In the genomic region with DNA sequence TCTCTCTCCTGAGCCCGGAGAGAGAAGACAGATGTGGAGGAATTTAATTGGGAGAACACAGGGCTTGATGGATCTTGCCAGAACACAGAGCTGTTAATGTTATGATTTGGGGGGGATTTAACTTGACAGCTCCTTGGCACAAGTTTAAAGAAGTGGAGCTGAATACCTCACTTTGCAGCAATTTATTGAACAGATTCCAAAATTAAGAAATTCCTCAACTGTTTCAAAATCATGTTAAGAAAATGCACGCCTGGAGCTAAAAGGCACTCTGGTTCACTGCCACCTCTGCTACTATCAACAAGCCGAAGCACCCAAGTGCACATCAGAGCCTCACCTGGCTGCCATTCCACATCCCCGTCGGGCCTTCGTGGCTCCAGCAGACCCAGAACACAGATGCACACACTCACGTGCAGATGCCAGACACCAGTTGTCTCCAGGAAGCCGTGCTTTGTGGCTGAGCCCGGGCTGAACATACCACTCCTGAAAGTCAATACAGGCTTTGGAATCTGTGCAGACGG, we compare ENCODE assay signal across 17 mouse cellular contexts. TPM values are rescaled to one million over a fixed set of nuclear protein-coding genes. Genes with fewer than 3 reads are reported as not detected.
A peak's percentile ranks its signal among the peaks of the same experiment; 100 is the strongest.
DNase-seq lines count a peak whose midpoint lies in the region; ATAC-seq lines count a peak whose summit lies in the region.
"Had no signal": no experiment of that assay in that cellular context is flagged by ENCODE, and none has a peak within 500 bp of the region (broad histone marks: within the 10 kb centered on the region; RNA-seq: fewer than 3 reads in every experiment).

No protein-coding gene starts in this region.

- H3K4me1 ChIP-seq in forebrain, embryonic 14.5 days (ENCODE audit: control insufficient read depth, insufficient read depth, low read length): no peaks in the 10 kb centered on the region
- H3K4me1 ChIP-seq in forebrain, embryonic 12.5 days: no peaks in the 10 kb centered on the region
- H3K4me1 ChIP-seq in lung, embryonic 15.5 days: peaks cover 14% of the 10 kb centered on the region; the same call in 1 of the 2 replicates
- H3K4me1 ChIP-seq in limb, embryonic 15.5 days: peaks cover 27% of the 10 kb centered on the region
- H3K4me1 ChIP-seq: hindbrain, embryonic 13.5 days; neural tube, embryonic 12.5 days had no signal

- peak; percentile 29; the same call in 1 of the 2 replicates for ATAC-seq in forebrain, embryonic 14.5 days
- ATAC-seq in forebrain, embryonic 12.5 days (ENCODE audit: low FRiP score): no peak
- 0 out of 2 replicates have a peak, but pooled peaks have one; percentile 12 for ATAC-seq in lung, embryonic 15.5 days (ENCODE audit: borderline replicate concordance, extremely low read depth, low FRiP score, low TSS enrichment)
- ATAC-seq in limb, embryonic 15.5 days (ENCODE audit: insufficient number of reproducible peaks, low FRiP score, low TSS enrichment, low read depth): peak; percentile 62; the same call in 1 of the 2 replicates
- ATAC-seq: midbrain, embryonic 16.5 days had no signal

- 73% methylated on average over 10 of the region's 10 CpGs for WGBS in forebrain, embryonic 14.5 days
- 79% methylated on average over 10 of the region's 10 CpGs for WGBS in forebrain, embryonic 12.5 days
- 42% methylated on average over 10 of the region's 10 CpGs for WGBS in lung, embryonic 15.5 days
- WGBS in limb, embryonic 15.5 days: 13% methylated on average over 10 of the region's 10 CpGs

- DNase-seq in forebrain, embryonic 14.5 days (ENCODE audit: low spot score): peak; percentile 71
- DNase-seq in lung, postnatal 14 days: no peak
- DNase-seq in cerebellum, adult 18-20 months: no peak
- DNase-seq in cerebellum, adult 11 months: no peak
- no peak for DNase-seq in adrenal gland, postnatal 36 days
- DNase-seq: kidney, adult 8-10 months; liver; retina, postnatal 1 day; spleen, adult 18-20 months had no signal

- H3K9ac ChIP-seq in forebrain, embryonic 14.5 days (ENCODE audit: low read length): no peak overlapping the region
- H3K9ac ChIP-seq in forebrain, embryonic 12.5 days: no peak overlapping the region
- no peak overlapping the region for H3K9ac ChIP-seq in lung, embryonic 15.5 days
- H3K9ac ChIP-seq in limb, embryonic 15.5 days: no peak overlapping the region
- H3K9ac ChIP-seq: hindbrain, embryonic 13.5 days; neural tube, embryonic 12.5 days had no signal

- no peaks in the 10 kb centered on the region for H3K9me3 ChIP-seq in forebrain, embryonic 14.5 days (replicated peaks; ENCODE audit: control insufficient read depth, low read length)
- no peaks in the 10 kb centered on the region for H3K9me3 ChIP-seq in forebrain, embryonic 12.5 days
- no peaks in the 10 kb centered on the region for H3K9me3 ChIP-seq in lung, embryonic 15.5 days
- H3K9me3 ChIP-seq in limb, embryonic 15.5 days: no peaks in the 10 kb centered on the region
- H3K9me3 ChIP-seq: G1E; hindbrain, embryonic 13.5 days; neural tube, embryonic 12.5 days had no signal

- H3K27ac ChIP-seq in forebrain, embryonic 14.5 days (ENCODE audit: low read depth, low read length): no peak overlapping the region
- H3K27ac ChIP-seq in forebrain, embryonic 12.5 days: no peak overlapping the region
- no peak overlapping the region; the same call in 1 of the 2 replicates for H3K27ac ChIP-seq in lung, embryonic 15.5 days
- peak overlapping the region; percentile 19 for H3K27ac ChIP-seq in limb, embryonic 15.5 days
- H3K27ac ChIP-seq: hindbrain, embryonic 13.5 days; neural tube, embryonic 12.5 days had no signal

- no peak overlapping the region for H3K4me2 ChIP-seq in forebrain, embryonic 14.5 days (ENCODE audit: low read length)
- H3K4me2 ChIP-seq in forebrain, embryonic 12.5 days: no peak overlapping the region
- no peak overlapping the region for H3K4me2 ChIP-seq in lung, embryonic 15.5 days
- H3K4me2 ChIP-seq in limb, embryonic 15.5 days: no peak overlapping the region
- H3K4me2 ChIP-seq: hindbrain, embryonic 13.5 days; neural tube, embryonic 12.5 days had no signal

- H3K27me3 ChIP-seq in forebrain, embryonic 14.5 days (replicated peaks; ENCODE audit: control insufficient read depth, insufficient read depth, low read length): no peaks in the 10 kb centered on the region
- no peaks in the 10 kb centered on the region for H3K27me3 ChIP-seq in forebrain, embryonic 12.5 days
- H3K27me3 ChIP-seq in lung, embryonic 15.5 days: no peaks in the 10 kb centered on the region
- H3K27me3 ChIP-seq in limb, embryonic 15.5 days: no peaks in the 10 kb centered on the region
- H3K27me3 ChIP-seq: hindbrain, embryonic 13.5 days; neural tube, embryonic 12.5 days had no signal

- H3K4me3 ChIP-seq in forebrain, embryonic 14.5 days (ENCODE audit: low read depth, low read length): no peak overlapping the region
- no peak overlapping the region for H3K4me3 ChIP-seq in forebrain, embryonic 12.5 days (replicated peaks)
- H3K4me3 ChIP-seq in lung, embryonic 15.5 days: no peak overlapping the region
- H3K4me3 ChIP-seq in limb, embryonic 15.5 days: no peak overlapping the region
- H3K4me3 ChIP-seq: erythroblast, embryonic 14.5 days; hindbrain, embryonic 13.5 days; neural tube, embryonic 12.5 days had no signal

- no peaks in the 10 kb centered on the region for H3K36me3 ChIP-seq in forebrain, embryonic 14.5 days (ENCODE audit: control insufficient read depth, insufficient read depth, low read length)
- no peaks in the 10 kb centered on the region for H3K36me3 ChIP-seq in forebrain, embryonic 12.5 days (replicated peaks)
- H3K36me3 ChIP-seq in lung, embryonic 15.5 days: no peaks in the 10 kb centered on the region
- H3K36me3 ChIP-seq in limb, embryonic 15.5 days: no peaks in the 10 kb centered on the region
- H3K36me3 ChIP-seq: G1E; hindbrain, embryonic 13.5 days; neural tube, embryonic 12.5 days had no signal

RNA-seq across cellular contexts. Expression of a gene that starts 28.6 kb away (rescaled TPM):
- 16.8 and 17.5 TPM in 2 replicates for polyA plus RNA-seq in forebrain, embryonic 14.5 days (2014; fragmentation: Nextera tagmentation; extraction: Ambion mirVana)
- 16.4 and 18.6 TPM in 2 replicates for polyA plus RNA-seq in forebrain, embryonic 12.5 days (2016; fragmentation: Nextera tagmentation; extraction: Ambion mirVana)
- polyA plus RNA-seq in lung, embryonic 15.5 days (2015; fragmentation: Nextera tagmentation; extraction: Ambion mirVana): 23.4 and 25.6 TPM in 2 replicates
- polyA plus RNA-seq in limb, embryonic 15.5 days (2015; fragmentation: Nextera tagmentation; extraction: Ambion mirVana): 24.8 and 26.1 TPM in 2 replicates
- 10 to 100 TPM; 61.3 to 71.5 TPM for total RNA-seq in adrenal gland, postnatal 36 days (2021)
